Mouse (Mus musculus): Measurements from ENCODE around the gene Imp4. TPM values are rescaled to one million over a fixed set of nuclear protein-coding genes. Genes with fewer than 3 reads are reported as not detected.
"Not testable (repeated sequence)": the region's sequence is repeated elsewhere in the genome, so short reads cannot be mapped to it uniquely, and the experiment has no call there.

Gene Imp4
- total RNA-seq (2021): 58.6 and 61.7 TPM in 2 replicates
- long read RNA-seq, full-length matches to known transcripts: 57 of 64 reads
- long read RNA-seq, partial matches to known transcripts: 6 of 64 reads
- long read RNA-seq, other reads (novel, unspliced or antisense): 1 of 64 reads

- DNase-seq: peak; percentile 91
These were observed at the start of gene Imp4, which contains the start of gene Ccdc115 for GRCm38 (mm10) chr1:34439215-34439960. Imp4 (plus strand) TSS chr1:34439851. Ccdc115 (minus strand) TSS chr1:34439672.

GRCm38 (mm10) chr1:34396321-34396720, 43.3 kb upstream of the Imp4 start:
- no peak for DNase-seq

- no peak for DNase-seq
These were observed 40.3 kb upstream of the Imp4 start for GRCm38 (mm10) chr1:34399182-34399953.

GRCm38 (mm10) chr1:34428466-34428865, 11.2 kb upstream of the Imp4 start:
- DNase-seq: no peak

- no peak for DNase-seq
These were observed 10.4 kb upstream of the Imp4 start for GRCm38 (mm10) chr1:34429281-34429680.

GRCm38 (mm10) chr1:34430981-34431380, 8.7 kb upstream of the Imp4 start:
- DNase-seq: no peak

GRCm38 (mm10) chr1:34431431-34431830, 8.2 kb upstream of the Imp4 start:
- no peak for DNase-seq

- peak; percentile 58 for DNase-seq
These were observed 7.3 kb upstream of the Imp4 start for GRCm38 (mm10) chr1:34432411-34432775.

- DNase-seq: peak; percentile 27
These were observed 6.7 kb upstream of the Imp4 start for GRCm38 (mm10) chr1:34432776-34433481.

- DNase-seq: no peak
These were observed 5.6 kb upstream of the Imp4 start for GRCm38 (mm10) chr1:34433891-34434521.

GRCm38 (mm10) chr1:34434660-34435160, 4.9 kb upstream of the Imp4 start:
- DNase-seq: peak; percentile 86

GRCm38 (mm10) chr1:34435371-34436120, 4.1 kb upstream of the Imp4 start:
- DNase-seq: no peak

GRCm38 (mm10) chr1:34436374-34436773, 3.3 kb upstream of the Imp4 start:
- no peak for DNase-seq

- not testable (repeated sequence) for DNase-seq
These were observed 2.3 kb upstream of the Imp4 start for GRCm38 (mm10) chr1:34437366-34437765.

- DNase-seq: no peak
These were observed 1.1 kb upstream of the Imp4 start for GRCm38 (mm10) chr1:34438381-34439051.

- no peak for DNase-seq
These were observed 445 bp downstream of the Imp4 start for GRCm38 (mm10) chr1:34439961-34440630.

GRCm38 (mm10) chr1:34443124-34443523, 3.5 kb downstream of the Imp4 start:
- no peak for DNase-seq

- no peak for DNase-seq
These were observed 18.8 kb downstream of the Imp4 start for GRCm38 (mm10) chr1:34458431-34458830.

GRCm38 (mm10) chr1:34459284-34460060, 19.8 kb downstream of the Imp4 start, which contains the start of gene Ptpn18:
Ptpn18 (plus strand) TSS chr1:34459762.
- DNase-seq: peak; percentile 92
